Mouse (Mus musculus) layer of hippocampus, adult 18-20 months (tissue): ENCODE measurements at regions not wholly inside any gene's neighbourhood (a gene's known extent, or its start where the extent isn't known, plus 50 kb on each side); places are given as distances from the start of the nearest gene placed in this dataset.

Source experiments
- DNase-seq, 2 experiments: peaks; one replicate each; pipeline ENCODE4 v3.0.0; 2022; ENCODE audit warnings: low spot score in 2 of 2

- no peak for DNase-seq
Observed at GRCm38 (mm10) chrX:11961350-11961749, 198.8 kb downstream of the Bcor start.

- no peak for DNase-seq
Observed at GRCm38 (mm10) chrX:11964428-11964827, 195.7 kb downstream of the Bcor start.

GRCm38 (mm10) chrX:11978679-11979078 is 181.5 kb downstream of the Bcor start:
- no peak for DNase-seq

GRCm38 (mm10) chrX:11983276-11983675 is 176.9 kb downstream of the Bcor start:
- no peak for DNase-seq
